Mouse (Mus musculus) kidney, embryonic 14.5 days (tissue): ENCODE measurements around the gene Cgnl1. TPM values are rescaled to one million over a fixed set of nuclear protein-coding genes. Genes with fewer than 3 reads are reported as not detected.

Source experiments
- ATAC-seq: fragments of 200-750 bp; cut with Nextera tagmentation; 2 replicates; pipeline ENCODE4 v1.8.0; 2017; ENCODE audit warnings: moderate number of reproducible peaks, mild to moderate bottlenecking, moderate TSS enrichment, moderate library complexity; ENCODE audit not compliant: low FRiP score, low TSS enrichment
- H3K27ac ChIP-seq: fragments of 300-500 bp; sonication (generic); 2 replicates; pipeline ENCODE4 v1.5.1; 2014; ENCODE audit warnings: low read depth, mild to moderate bottlenecking, low read length, moderate library complexity, mixed read lengths
- H3K27me3 ChIP-seq: fragments of 300-500 bp; sonication (generic); 2 replicates; pipeline ENCODE4 v1.6.1; 2014; ENCODE audit warnings: mild to moderate bottlenecking, low read length; ENCODE audit not compliant: control insufficient read depth, insufficient read depth
- H3K36me3 ChIP-seq: fragments of 300-500 bp; sonication (generic); 2 replicates; pipeline ENCODE4 v1.6.1; 2014; ENCODE audit warnings: low read length, mixed read lengths; ENCODE audit not compliant: control insufficient read depth, insufficient read depth
- H3K4me1 ChIP-seq: fragments of 300-500 bp; sonication (generic); 2 replicates; pipeline ENCODE4 v1.6.1; 2014; ENCODE audit warnings: low read length, mixed read lengths; ENCODE audit not compliant: control insufficient read depth, insufficient read depth
- H3K4me2 ChIP-seq: fragments of 300-500 bp; sonication (generic); replicated peaks from 2 replicates; pipeline ENCODE4 v1.6.1; 2014; ENCODE audit warnings: low read depth, mild to moderate bottlenecking, low read length
- H3K4me3 ChIP-seq: fragments of 300-500 bp; sonication (generic); 2 replicates; pipeline ENCODE4 v1.5.1; 2014; ENCODE audit warnings: mild to moderate bottlenecking, low read length
- H3K9ac ChIP-seq: fragments of 300-500 bp; sonication (generic); 2 replicates; pipeline ENCODE4 v1.6.1; 2014; ENCODE audit warnings: low read depth, mild to moderate bottlenecking, low read length, moderate library complexity
- H3K9me3 ChIP-seq: fragments of 300-500 bp; sonication (generic); 2 replicates; pipeline ENCODE4 v1.6.1; 2016; ENCODE audit warnings: low read length; ENCODE audit not compliant: control insufficient read depth
- WGBS: fragments of 180-500 bp; shearing (Covaris S2); extraction: QIAGEN DNeasy Blood & Tissue Kit; methylation state at CpG from one replicate; pipeline ENCODE4 v1.1.7; 2014; 5-methylcytosine and 5-hydroxymethylcytosine counted together
- polyA plus RNA-seq: library from polyadenylated mRNA; unstranded; fragments of >200 nt; fragmentation: Nextera tagmentation; extraction: Ambion mirVana; gene quantifications from 2 replicates; pipeline ENCODE4 v1.2.1, GENCODE M21; 2014

The Cgnl1 gene
- polyA plus RNA-seq, result 19.3 and 24.2 TPM in 2 replicates

DNA sequence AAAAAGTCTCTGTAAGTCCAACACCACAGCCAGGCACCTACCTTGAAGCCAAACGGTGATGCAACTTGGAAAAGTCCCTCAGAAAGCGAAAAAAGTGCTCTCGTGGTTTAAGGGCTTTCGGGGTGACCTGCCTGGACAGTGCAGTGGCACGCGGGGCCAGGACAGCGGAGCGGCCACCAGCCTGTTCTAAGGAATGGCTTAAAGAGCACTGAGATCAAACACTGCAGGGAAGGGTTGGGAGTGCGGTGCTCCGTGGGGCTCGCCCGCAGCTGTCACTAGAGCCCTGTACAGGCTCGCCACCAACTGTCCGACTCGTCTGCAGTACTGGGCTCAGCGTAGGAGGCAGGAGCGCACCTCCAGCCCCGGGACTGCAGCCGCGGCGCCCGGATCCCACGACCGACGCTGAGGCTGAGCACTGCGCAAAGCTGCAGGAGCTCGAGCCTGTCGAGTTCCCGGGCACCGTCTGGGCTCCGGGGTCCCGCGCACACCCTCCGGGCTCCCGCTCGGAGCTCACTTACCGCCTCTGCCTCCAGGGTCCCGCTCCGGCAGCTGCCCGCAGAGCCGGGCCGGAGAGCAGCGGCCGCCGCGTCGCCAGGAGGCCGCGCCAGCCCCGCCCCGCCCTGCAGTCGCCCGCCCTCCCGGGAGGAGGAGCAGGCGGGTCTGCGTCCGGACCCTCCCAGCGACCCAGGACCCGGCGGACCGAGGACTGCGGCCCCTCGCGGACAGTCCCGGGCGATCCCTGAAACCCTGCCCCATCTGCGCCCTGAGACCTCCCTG is at the start of gene Cgnl1:
Gene Cgnl1 (minus strand): TSS at position 612 of the 777 bp plus-strand sequence.
- Histone ChIP-seq H3K36me3 (no peaks in the 10 kb centered on the region), H3K27ac (peak within 1 kb of the TSS; percentile 75), H3K9ac (peak within 1 kb of the TSS; percentile 69), H3K9me3 (no peaks in the 10 kb centered on the region), H3K4me2 (peak within 1 kb of the TSS; percentile 85), H3K27me3 (no peaks in the 10 kb centered on the region), H3K4me1 (peaks cover 10% of the 10 kb centered on the region; the same call in 1 of the 2 replicates), H3K4me3 (peak within 1 kb of the TSS; percentile 74)
- peak; percentile 92 for ATAC-seq
- WGBS, result under 1% methylated on average over 67 of the region's 67 CpGs

DNA sequence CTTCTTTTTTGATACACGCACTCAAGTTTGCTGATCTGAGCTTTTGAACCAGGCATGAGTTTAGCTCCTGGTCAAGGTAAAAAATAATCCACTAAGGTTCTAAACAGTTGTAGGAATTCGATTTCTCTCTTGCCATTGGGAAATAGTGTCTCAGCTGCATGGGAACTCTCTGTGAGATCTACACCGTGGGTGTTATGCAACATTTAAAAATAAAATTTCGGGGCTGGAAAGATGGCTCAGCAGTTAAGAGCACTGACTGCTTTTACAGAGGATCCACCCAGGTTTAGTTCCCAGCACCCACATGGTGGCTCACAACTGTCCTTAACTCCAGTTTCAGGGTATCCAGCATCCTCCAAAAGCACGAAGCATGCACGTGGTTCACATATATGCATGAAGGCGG is 47.1 kb upstream of the Cgnl1 start:
- WGBS, result 92% methylated on average over 7 of the region's 7 CpGs
- no peaks in the 10 kb centered on the region for H3K4me1 ChIP-seq
- no peaks in the 10 kb centered on the region for H3K36me3 ChIP-seq
- H3K9me3 ChIP-seq, result no peaks in the 10 kb centered on the region
- no peak overlapping the region for H3K27ac ChIP-seq
- peaks cover 2% of the 10 kb centered on the region; the same call in 1 of the 2 replicates for H3K27me3 ChIP-seq
- H3K4me3 ChIP-seq, result no peak overlapping the region
- H3K4me2 ChIP-seq, result no peak overlapping the region
- H3K9ac ChIP-seq, result no peak overlapping the region
- no peak for ATAC-seq

DNA sequence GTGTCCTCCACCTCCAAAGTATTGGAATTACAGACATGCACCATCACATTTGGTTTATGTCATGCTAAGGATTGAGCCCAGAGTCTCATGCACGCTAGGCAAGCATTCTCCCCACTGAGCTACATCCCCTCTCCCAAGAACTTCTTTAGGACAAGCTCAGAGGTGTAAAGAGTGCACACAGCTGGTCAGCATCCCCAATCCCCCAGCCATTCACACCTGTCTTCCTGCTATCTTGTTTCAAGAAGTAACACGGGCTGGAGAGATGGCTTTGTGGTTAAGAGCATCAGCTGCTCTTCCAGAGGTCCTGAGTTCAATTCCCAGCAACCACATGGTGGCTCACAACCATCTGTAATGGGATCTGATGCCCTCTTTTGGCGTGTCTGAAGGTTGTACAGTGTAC is 44.7 kb upstream of the Cgnl1 start:
- peaks cover 2% of the 10 kb centered on the region; the same call in 1 of the 2 replicates for H3K27me3 ChIP-seq
- no peak for ATAC-seq
- H3K36me3 ChIP-seq, result no peaks in the 10 kb centered on the region
- H3K9ac ChIP-seq, result no peak overlapping the region
- 32% methylated on average over 3 of the region's 3 CpGs for WGBS
- 0 out of 2 replicates have a peak, but pooled peaks cover 5% of the 10 kb centered on the region for H3K4me1 ChIP-seq
- no peak overlapping the region for H3K27ac ChIP-seq
- no peak overlapping the region for H3K4me2 ChIP-seq
- H3K9me3 ChIP-seq, result no peaks in the 10 kb centered on the region
- no peak overlapping the region for H3K4me3 ChIP-seq

DNA sequence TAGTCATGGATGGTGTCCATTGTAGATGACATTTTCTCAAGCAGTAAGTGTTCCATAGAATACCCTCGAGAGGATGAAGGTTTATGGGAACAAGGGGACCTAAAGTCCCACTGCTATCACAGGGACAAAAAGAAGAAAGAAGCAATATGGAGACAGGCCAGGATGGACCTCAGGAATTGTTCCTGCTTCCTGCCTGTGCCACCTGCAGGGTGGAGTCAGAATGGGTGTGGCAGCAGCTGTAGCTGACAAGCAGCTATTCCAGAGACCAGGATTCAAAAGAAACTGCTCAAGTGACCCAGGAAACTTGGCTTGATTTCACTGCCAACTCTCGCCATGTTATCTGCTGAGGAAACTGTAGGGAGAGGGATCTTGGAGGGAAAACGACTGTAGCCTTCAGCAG is 42.2 kb upstream of the Cgnl1 start:
- Histone ChIP-seq H3K9me3 (no peaks in the 10 kb centered on the region), H3K9ac (no peak overlapping the region), H3K4me3 (no peak overlapping the region), H3K27ac (no peak overlapping the region), H3K4me1 (peaks cover 8% of the 10 kb centered on the region; the same call in 1 of the 2 replicates), H3K27me3 (peaks cover 2% of the 10 kb centered on the region; the same call in 1 of the 2 replicates), H3K4me2 (no peak overlapping the region), H3K36me3 (no peaks in the 10 kb centered on the region)
- WGBS, result 84% methylated on average over 3 of the region's 3 CpGs
- ATAC-seq, result no peak

DNA sequence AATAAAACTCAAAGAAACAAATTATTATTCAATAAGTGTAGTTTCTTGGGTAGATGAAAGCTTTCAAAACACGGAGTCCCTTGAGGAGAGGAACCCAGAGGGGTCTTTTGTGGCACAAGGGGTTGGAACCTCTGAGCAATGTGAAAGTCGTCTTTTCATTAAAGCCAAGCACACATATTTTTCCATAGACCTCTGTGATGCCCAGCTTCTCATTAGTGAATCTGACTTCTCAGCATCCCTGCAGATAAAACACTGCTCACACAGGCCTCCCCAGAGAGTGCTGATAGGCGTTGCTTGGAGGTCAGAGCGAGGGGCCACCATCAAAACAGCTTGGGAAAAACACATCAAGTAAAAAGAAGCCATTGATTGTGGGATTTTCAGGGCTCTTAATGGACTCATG is 41.5 kb upstream of the Cgnl1 start:
- whole genome bisulfite sequencing, result 55% methylated on average over 4 of the region's 4 CpGs

DNA sequence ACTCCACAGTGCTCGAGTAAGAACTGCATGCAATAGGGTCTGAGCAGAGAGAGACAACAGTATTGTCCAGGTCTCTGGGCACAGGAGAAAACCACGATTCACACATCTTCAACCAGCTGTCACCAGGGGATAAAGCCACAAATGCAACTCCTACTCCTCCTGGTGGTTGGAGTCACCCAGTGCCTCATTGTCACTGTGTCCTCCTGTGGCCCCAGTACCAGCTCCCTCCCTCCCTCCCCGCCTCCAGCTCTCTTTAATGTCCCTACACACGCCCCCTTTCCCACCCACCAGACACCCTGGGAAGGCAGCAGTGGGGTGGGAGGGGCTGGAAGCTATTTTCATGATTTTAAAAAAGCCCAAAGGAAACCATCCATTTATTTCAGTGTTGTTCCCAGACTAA is 41.0 kb upstream of the Cgnl1 start:
- no peak for ATAC-seq
- no peaks in the 10 kb centered on the region for H3K36me3 ChIP-seq
- H3K9me3 ChIP-seq, result no peaks in the 10 kb centered on the region
- H3K27me3 ChIP-seq, result no peaks in the 10 kb centered on the region
- H3K27ac ChIP-seq, result no peak overlapping the region
- 34% methylated on average over 4 of the region's 4 CpGs for WGBS
- no peak overlapping the region for H3K9ac ChIP-seq
- no peak overlapping the region for H3K4me3 ChIP-seq
- H3K4me2 ChIP-seq, result no peak overlapping the region
- peaks cover 8% of the 10 kb centered on the region; the same call in 1 of the 2 replicates for H3K4me1 ChIP-seq

More for the DNA sequence above, 41.5 kb upstream of the Cgnl1 start:
- no peaks in the 10 kb centered on the region for H3K9me3 ChIP-seq
- H3K4me3 ChIP-seq, result no peak overlapping the region
- no peak overlapping the region for H3K27ac ChIP-seq
- peaks cover 8% of the 10 kb centered on the region; the same call in 1 of the 2 replicates for H3K4me1 ChIP-seq
- no peaks in the 10 kb centered on the region for H3K27me3 ChIP-seq
- no peak overlapping the region for H3K4me2 ChIP-seq
- no peak for ATAC-seq
- H3K9ac ChIP-seq, result no peak overlapping the region
- H3K36me3 ChIP-seq, result no peaks in the 10 kb centered on the region

DNA sequence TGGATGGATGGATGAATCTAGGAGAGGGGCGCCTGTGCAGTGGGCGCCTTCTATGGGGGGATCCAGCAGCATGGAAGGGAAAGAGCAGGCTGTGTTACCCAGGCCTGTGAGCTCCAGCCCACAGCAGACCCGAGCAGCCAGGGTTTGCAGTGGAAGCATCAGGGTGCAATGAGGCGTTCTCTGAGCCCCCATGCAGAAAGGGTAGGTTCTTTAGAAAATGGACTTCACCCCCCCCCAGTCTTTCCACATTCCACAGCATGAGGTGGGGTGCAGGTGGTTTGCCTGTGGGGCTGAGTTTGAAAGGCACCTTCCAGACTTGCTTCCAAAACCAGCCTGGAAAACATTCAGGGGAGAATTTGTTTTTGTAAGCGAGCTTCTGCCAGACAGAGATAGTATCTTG is 40.0 kb upstream of the Cgnl1 start:
- no peak overlapping the region for H3K27ac ChIP-seq
- WGBS, result 59% methylated on average over 5 of the region's 5 CpGs

DNA sequence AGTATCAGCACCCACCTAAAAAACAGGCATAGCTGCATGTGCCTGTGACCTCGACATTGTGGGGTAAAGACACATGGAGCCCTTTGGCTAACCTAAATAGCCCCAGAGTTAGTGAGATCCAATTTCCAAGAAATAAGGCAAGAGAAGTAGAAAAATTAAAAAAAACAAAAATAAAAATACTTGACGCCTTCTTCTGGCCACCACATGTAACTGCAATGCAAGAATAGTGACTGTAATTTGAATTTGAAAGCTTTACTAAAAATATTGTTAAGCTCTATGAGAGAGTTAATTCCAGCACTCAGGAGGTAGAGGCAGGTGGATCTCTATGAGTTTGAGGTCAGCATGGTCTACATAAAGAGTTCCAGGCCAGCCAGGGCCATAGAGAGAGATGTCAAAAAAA is 39.3 kb upstream of the Cgnl1 start:
- Histone ChIP-seq H3K27ac (no peak overlapping the region), H3K36me3 (no peaks in the 10 kb centered on the region), H3K9ac (no peak overlapping the region), H3K4me2 (no peak overlapping the region), H3K9me3 (no peaks in the 10 kb centered on the region), H3K27me3 (no peaks in the 10 kb centered on the region), H3K4me1 (peaks cover 10% of the 10 kb centered on the region; the same call in 1 of the 2 replicates), H3K4me3 (no peak overlapping the region)
- WGBS, result 80% methylated on average over 2 of the region's 2 CpGs
- no peak for ATAC-seq

More for the DNA sequence above, 40.0 kb upstream of the Cgnl1 start:
- ATAC-seq, result 0 out of 2 replicates have a peak, but pooled peaks have one; percentile 41
- Histone ChIP-seq H3K4me2 (no peak overlapping the region), H3K27me3 (no peaks in the 10 kb centered on the region), H3K4me3 (no peak overlapping the region), H3K4me1 (peaks cover 8% of the 10 kb centered on the region; the same call in 1 of the 2 replicates), H3K9me3 (no peaks in the 10 kb centered on the region), H3K9ac (no peak overlapping the region), H3K36me3 (no peaks in the 10 kb centered on the region)

DNA sequence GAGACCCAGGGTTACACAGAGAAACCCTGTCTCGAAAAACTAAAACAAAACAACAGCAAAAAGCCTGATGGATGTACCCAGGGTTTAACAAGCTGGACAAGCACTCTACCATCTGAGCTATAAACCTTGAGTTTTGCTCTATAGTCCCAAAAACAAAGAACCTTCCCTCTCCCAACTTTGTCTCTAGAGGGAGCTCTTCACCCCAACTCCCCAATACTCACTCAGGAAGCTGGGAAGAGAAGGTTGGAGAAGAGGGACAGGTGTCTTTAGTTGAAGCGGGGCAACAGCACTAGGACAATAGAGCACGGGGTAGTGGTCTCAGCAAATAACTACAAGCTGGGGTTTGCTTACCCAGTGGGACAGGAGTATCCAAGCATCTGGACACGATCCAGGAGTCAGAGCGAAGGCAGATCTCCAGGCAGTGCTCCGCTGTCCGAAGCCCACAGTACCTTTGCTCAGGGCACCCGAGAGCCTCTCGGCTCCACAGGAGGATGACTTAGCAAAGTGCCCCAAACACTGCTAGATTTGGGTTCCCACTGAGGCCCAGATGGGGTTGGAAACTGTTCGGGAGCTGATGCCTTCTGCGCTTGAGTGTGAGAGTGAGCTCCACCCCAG is 37.3 kb upstream of the Cgnl1 start:
- no peaks in the 10 kb centered on the region for H3K36me3 ChIP-seq
- H3K9ac ChIP-seq, result no peak overlapping the region
- WGBS, result 43% methylated on average over 11 of the region's 11 CpGs
- no peaks in the 10 kb centered on the region for H3K9me3 ChIP-seq
- 0 out of 2 replicates have a peak, but pooled peaks have one; percentile 11 for ATAC-seq
- H3K4me1 ChIP-seq, result peaks cover 13% of the 10 kb centered on the region; the same call in 1 of the 2 replicates
- H3K4me3 ChIP-seq, result no peak overlapping the region; the same call in 1 of the 2 replicates
- H3K4me2 ChIP-seq, result peak overlapping the region; percentile 35
- H3K27me3 ChIP-seq, result no peaks in the 10 kb centered on the region
- H3K27ac ChIP-seq, result no peak overlapping the region
